Mouse (Mus musculus) forebrain, embryonic 14.5 days (tissue): ENCODE measurements around the gene Tbc1d19. TPM values are rescaled to one million over a fixed set of nuclear protein-coding genes. Genes with fewer than 3 reads are reported as not detected.

Experiments
- ATAC-seq: fragments of 200-750 bp; cut with Nextera tagmentation; 2 replicates; pipeline ENCODE4 v1.8.0; 2017; ENCODE audit warnings: mild to moderate bottlenecking, moderate library complexity
- DNase-seq: peaks from one replicate; pipeline ENCODE4 v3.0.0-alpha.2; 2015; ENCODE audit warnings: low spot score
- H3K27ac ChIP-seq: fragments of 300-500 bp; sonication (generic); 2 replicates; pipeline ENCODE4 v1.5.1; 2014; ENCODE audit warnings: low read depth, mild to moderate bottlenecking, control low read depth, low read length, moderate library complexity
- H3K27me3 ChIP-seq: fragments of 300-500 bp; sonication (generic); replicated peaks from 2 replicates; pipeline ENCODE4 v1.6.1; 2014; ENCODE audit warnings: low read length, control low read depth, mixed read lengths; ENCODE audit not compliant: control insufficient read depth, insufficient read depth
- H3K36me3 ChIP-seq: fragments of 300-500 bp; sonication (generic); 2 replicates; pipeline ENCODE4 v1.6.1; 2014; ENCODE audit warnings: low read length, control low read depth; ENCODE audit not compliant: control insufficient read depth, insufficient read depth
- H3K4me1 ChIP-seq: fragments of 300-500 bp; sonication (generic); 2 replicates; pipeline ENCODE4 v1.6.1; 2014; ENCODE audit warnings: antibody characterized with exemption, low read length, control low read depth; ENCODE audit not compliant: control insufficient read depth, insufficient read depth
- H3K4me2 ChIP-seq: fragments of 300-500 bp; sonication (generic); 2 replicates; pipeline ENCODE4 v1.6.1; 2014; ENCODE audit warnings: mild to moderate bottlenecking, control low read depth, low read length
- H3K4me3 ChIP-seq: fragments of 300-500 bp; sonication (generic); 2 replicates; pipeline ENCODE4 v1.5.1; 2014; ENCODE audit warnings: low read depth, low read length, control low read depth
- H3K9ac ChIP-seq: fragments of 300-500 bp; sonication (generic); 2 replicates; pipeline ENCODE4 v1.6.1; 2014; ENCODE audit warnings: mild to moderate bottlenecking, low read length, control low read depth, moderate library complexity
- H3K9me3 ChIP-seq: fragments of 300-500 bp; sonication (generic); replicated peaks from 2 replicates; pipeline ENCODE4 v1.6.1; 2016; ENCODE audit warnings: low read length, control low read depth, mixed read lengths; ENCODE audit not compliant: control insufficient read depth
- WGBS: fragments of 180-500 bp; shearing (Covaris S2); extraction: QIAGEN DNeasy Blood & Tissue Kit; methylation state at CpG from one replicate; pipeline ENCODE4 v1.1.7; 2014; 5-methylcytosine and 5-hydroxymethylcytosine counted together
- polyA plus RNA-seq: library from polyadenylated mRNA; unstranded; fragments of >200 nt; fragmentation: Nextera tagmentation; extraction: Ambion mirVana; gene quantifications from 2 replicates; pipeline ENCODE4 v1.2.1, GENCODE M21; 2014

Tbc1d19 gene
- polyA plus RNA-seq, 1 experiment from 2014 or later, result 60.9 TPM

GRCm38 (mm10) chr5:53927886-53928285 lies 118.5 kb downstream of the Tbc1d19 start:
- DNase-seq, result no peak
- H3K4me1 ChIP-seq, result no peaks in the 10 kb centered on the region
- no peak overlapping the region for H3K4me3 ChIP-seq
- H3K27me3 ChIP-seq, result no peaks in the 10 kb centered on the region
- no peak for ATAC-seq
- 92% methylated on average over 7 of the region's 7 CpGs for WGBS
- H3K4me2 ChIP-seq, result no peak overlapping the region
- no peaks in the 10 kb centered on the region for H3K9me3 ChIP-seq
- no peak overlapping the region for H3K27ac ChIP-seq
- H3K36me3 ChIP-seq, result no peaks in the 10 kb centered on the region
- H3K9ac ChIP-seq, result no peak overlapping the region

DNA sequence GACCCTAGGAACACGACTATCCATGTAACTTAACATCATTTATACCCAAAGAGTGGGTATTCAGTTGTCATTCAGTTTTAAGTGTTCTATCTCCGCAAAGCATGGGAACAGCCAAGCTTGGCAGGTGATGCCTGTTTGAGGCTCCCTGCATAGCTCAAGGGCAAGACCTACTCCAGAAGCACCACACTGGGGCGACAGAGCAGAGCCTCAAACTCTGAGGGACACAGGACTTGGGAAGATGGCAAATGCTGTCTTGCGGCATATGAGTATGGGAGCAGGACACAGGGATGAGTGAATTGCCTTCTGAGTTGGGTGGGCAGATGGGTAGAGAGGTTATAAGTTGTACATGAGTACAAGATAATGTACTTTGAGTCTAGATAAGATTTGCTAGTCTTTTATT lies 119.1 kb downstream of the Tbc1d19 start:
- 80% methylated on average over 4 of the region's 4 CpGs for WGBS
- no peaks in the 10 kb centered on the region for H3K9me3 ChIP-seq
- H3K27ac ChIP-seq, result no peak overlapping the region
- no peaks in the 10 kb centered on the region for H3K4me1 ChIP-seq
- DNase-seq (no peak), ATAC-seq (no peak)
- no peak overlapping the region for H3K9ac ChIP-seq
- no peaks in the 10 kb centered on the region for H3K36me3 ChIP-seq
- H3K27me3 ChIP-seq, result no peaks in the 10 kb centered on the region
- H3K4me3 ChIP-seq, result no peak overlapping the region
- H3K4me2 ChIP-seq, result no peak overlapping the region

- H3K4me2 ChIP-seq, result no peak overlapping the region
- ATAC-seq (no peak), DNase-seq (no peak)
- no peaks in the 10 kb centered on the region for H3K27me3 ChIP-seq
- H3K36me3 ChIP-seq, result no peaks in the 10 kb centered on the region
- no peak overlapping the region for H3K4me3 ChIP-seq
- 86% methylated on average over 10 of the region's 10 CpGs for WGBS
- no peaks in the 10 kb centered on the region for H3K4me1 ChIP-seq
- H3K9ac ChIP-seq, result no peak overlapping the region
- H3K9me3 ChIP-seq, result no peaks in the 10 kb centered on the region
- H3K27ac ChIP-seq, result no peak overlapping the region
These were observed 119.8 kb downstream of the Tbc1d19 start for GRCm38 (mm10) chr5:53929205-53929614.

DNA sequence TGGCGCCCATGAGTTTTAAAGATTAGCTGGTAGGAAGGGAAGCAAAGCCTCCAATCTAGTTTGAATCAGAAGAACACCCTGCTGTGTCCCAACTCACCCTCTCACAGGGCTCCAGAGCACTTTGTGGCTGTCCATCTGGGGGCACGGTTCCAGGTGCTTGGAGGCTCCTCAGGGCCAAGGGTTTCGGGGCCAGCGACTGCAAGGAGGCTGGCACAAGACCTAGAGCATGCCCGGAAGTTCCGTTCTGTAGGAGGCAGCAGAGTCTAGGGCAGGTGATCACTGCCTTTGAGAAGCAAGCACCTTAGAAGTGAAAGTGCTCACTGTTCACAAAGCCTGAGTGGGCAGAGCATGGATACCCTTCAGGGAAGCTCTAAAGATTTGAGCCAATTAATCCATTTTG lies 120.4 kb downstream of the Tbc1d19 start:
- H3K9me3 ChIP-seq, result no peaks in the 10 kb centered on the region
- no peak overlapping the region for H3K27ac ChIP-seq
- H3K4me1 ChIP-seq, result no peaks in the 10 kb centered on the region
- H3K4me3 ChIP-seq, result no peak overlapping the region
- WGBS, result 86% methylated on average over 6 of the region's 6 CpGs
- H3K4me2 ChIP-seq, result no peak overlapping the region
- no peak overlapping the region for H3K9ac ChIP-seq
- ATAC-seq (no peak), DNase-seq (no peak)
- H3K27me3 ChIP-seq, result no peaks in the 10 kb centered on the region
- H3K36me3 ChIP-seq, result no peaks in the 10 kb centered on the region

DNA sequence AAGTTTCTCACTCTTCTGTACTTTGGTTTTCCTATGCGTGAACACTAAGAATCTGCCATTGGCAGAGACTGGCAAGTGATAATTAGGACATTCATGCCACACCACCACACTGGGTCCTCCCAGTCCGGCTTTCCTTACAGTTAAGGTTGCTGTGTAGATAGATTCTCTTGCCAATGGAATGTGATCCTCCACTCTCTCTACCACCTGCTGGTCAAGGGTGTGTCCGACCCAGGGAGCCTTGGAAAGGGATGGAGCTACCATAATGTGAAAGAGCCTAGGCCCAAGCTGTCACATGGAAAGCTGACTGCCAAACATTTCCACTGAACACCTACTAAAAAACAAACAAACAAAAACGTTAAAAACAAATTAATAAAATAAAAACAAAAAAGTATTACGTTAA lies 121.6 kb downstream of the Tbc1d19 start:
- no peaks in the 10 kb centered on the region for H3K4me1 ChIP-seq
- H3K27ac ChIP-seq, result no peak overlapping the region
- DNase-seq, result no peak
- H3K4me3 ChIP-seq, result no peak overlapping the region
- WGBS, result 79% methylated on average over 5 of the region's 5 CpGs
- H3K36me3 ChIP-seq, result no peaks in the 10 kb centered on the region
- no peak for ATAC-seq
- no peaks in the 10 kb centered on the region for H3K27me3 ChIP-seq
- H3K4me2 ChIP-seq, result no peak overlapping the region
- no peak overlapping the region for H3K9ac ChIP-seq
- H3K9me3 ChIP-seq, result no peaks in the 10 kb centered on the region

- WGBS, result 59% methylated on average over 7 of the region's 7 CpGs
- no peaks in the 10 kb centered on the region for H3K4me1 ChIP-seq
- peak; percentile 48; the same call in 1 of the 2 replicates for ATAC-seq
- H3K27ac ChIP-seq, result no peak overlapping the region
- H3K9me3 ChIP-seq, result no peaks in the 10 kb centered on the region
- H3K27me3 ChIP-seq, result no peaks in the 10 kb centered on the region
- no peak overlapping the region for H3K4me3 ChIP-seq
- no peak overlapping the region for H3K4me2 ChIP-seq
- DNase-seq, result peak; percentile 53
- no peaks in the 10 kb centered on the region for H3K36me3 ChIP-seq
- H3K9ac ChIP-seq, result no peak overlapping the region
These were observed 124.2 kb downstream of the Tbc1d19 start for GRCm38 (mm10) chr5:53933628-53934027.

DNA sequence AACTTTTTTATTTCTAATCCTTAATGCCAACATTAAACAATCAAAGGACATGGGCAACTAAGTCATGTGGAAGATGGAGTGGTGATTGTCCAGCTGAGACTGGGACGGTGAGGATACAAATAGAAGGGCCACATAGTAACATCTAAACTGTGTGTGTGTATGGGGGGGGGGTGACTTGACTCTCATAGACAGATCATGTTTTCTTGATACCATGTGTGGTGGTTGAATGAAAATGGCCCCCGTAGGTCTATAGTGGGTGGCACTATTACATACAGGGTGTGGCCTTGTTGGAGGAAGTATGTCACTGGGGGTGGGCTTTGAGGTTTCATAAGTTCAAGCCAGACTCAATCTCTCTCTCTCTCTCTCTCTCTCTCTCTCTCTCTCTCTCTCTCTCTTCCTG lies 124.6 kb downstream of the Tbc1d19 start:
- Histone ChIP-seq H3K4me2 (no peak overlapping the region), H3K27ac (no peak overlapping the region), H3K4me3 (no peak overlapping the region), H3K9ac (no peak overlapping the region), H3K4me1 (no peaks in the 10 kb centered on the region), H3K27me3 (no peaks in the 10 kb centered on the region), H3K9me3 (no peaks in the 10 kb centered on the region), H3K36me3 (no peaks in the 10 kb centered on the region)
- ATAC-seq (no peak), DNase-seq (no peak)
- WGBS, result 88% methylated on average over 2 of the region's 2 CpGs

DNA sequence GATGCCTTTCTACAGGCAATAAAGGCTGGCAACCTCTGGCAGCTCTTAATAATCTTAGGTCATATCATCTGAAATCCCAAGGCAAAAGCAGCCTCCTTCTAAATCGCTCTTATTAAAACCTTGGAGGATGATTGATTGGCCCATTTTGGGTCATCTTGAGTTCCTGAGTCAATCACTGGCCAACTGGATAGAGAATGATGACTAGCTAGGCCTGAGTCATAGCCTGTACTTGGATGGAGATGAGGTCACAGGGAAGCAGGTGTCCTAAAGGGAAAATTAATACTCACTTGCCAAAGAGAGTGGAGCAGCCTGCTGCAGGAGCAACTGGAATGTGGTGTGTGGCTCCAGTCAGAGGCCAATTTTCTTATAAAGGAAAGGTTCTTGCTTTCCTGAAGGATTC lies 125.4 kb downstream of the Tbc1d19 start:
- Histone ChIP-seq H3K9me3 (no peaks in the 10 kb centered on the region), H3K36me3 (no peaks in the 10 kb centered on the region), H3K4me1 (no peaks in the 10 kb centered on the region), H3K27ac (no peak overlapping the region), H3K9ac (no peak overlapping the region), H3K27me3 (no peaks in the 10 kb centered on the region), H3K4me2 (no peak overlapping the region), H3K4me3 (no peak overlapping the region)
- DNase-seq, result no peak
- no peak for ATAC-seq
- WGBS, result 97% methylated on average over 1 of the region's 1 CpGs

DNA sequence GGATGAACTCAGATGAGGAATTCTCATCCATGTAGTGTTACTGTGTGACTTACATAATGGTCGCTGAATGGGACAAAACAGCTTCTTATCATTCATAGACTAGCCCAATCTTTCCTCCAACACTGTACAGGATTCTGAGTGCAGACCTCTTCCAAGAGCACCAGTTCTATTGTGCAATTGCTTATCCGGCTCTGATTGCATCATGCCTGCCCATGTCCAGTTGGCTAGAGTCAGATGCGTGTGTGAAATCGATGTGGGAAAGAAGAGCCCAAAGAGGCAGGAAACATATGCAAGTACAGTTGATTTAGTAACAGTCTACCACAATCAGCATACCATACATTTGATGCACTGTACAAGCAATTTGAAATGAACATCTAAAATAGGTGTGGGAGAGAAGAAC lies 127.8 kb downstream of the Tbc1d19 start:
- WGBS, result 95% methylated on average over 4 of the region's 4 CpGs
- Histone ChIP-seq H3K36me3 (no peaks in the 10 kb centered on the region), H3K4me2 (no peak overlapping the region), H3K4me1 (no peaks in the 10 kb centered on the region), H3K9ac (no peak overlapping the region), H3K4me3 (no peak overlapping the region), H3K9me3 (no peaks in the 10 kb centered on the region), H3K27ac (no peak overlapping the region), H3K27me3 (no peaks in the 10 kb centered on the region)
- ATAC-seq (no peak), DNase-seq (no peak)
